Mouse (Mus musculus) cerebellum, adult 11-12 months (tissue): ENCODE data around the gene Sec24d.
"Not testable (repeated sequence)": the region's sequence is repeated elsewhere in the genome, so short reads cannot be mapped to it uniquely, and the experiment has no call there.

ENCODE experiments used
- DNase-seq: peaks from one replicate; pipeline ENCODE4 v3.0.0; 2022

Gene Sec24d

GRCm38 (mm10) chr3:123343690-123344089 is 76.4 kb downstream of the Sec24d start:
- no peak for DNase-seq

- DNase-seq = no peak
Observed at GRCm38 (mm10) chr3:123348080-123348802, 81.0 kb downstream of the Sec24d start.

DNA sequence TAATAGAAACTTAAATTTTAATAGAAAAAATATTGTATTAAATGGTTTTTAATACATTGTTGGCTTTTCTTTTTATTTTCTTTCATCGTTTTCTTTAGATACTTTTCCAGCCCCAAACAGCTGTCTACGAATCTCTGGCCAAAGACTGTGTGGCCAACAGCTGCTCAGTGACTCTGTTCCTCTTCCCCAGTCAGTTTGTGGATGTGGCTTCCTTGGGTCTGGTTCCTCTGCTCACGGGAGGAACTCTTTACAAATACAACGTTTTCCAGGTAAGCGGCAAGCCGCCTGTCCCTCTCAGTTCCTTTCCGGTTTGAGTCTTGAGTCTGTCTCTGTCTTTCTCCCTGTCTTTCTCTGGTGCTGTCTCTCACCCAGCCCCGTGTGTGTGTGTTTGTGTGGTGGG is 83.3 kb downstream of the Sec24d start:
- DNase-seq = no peak

DNA sequence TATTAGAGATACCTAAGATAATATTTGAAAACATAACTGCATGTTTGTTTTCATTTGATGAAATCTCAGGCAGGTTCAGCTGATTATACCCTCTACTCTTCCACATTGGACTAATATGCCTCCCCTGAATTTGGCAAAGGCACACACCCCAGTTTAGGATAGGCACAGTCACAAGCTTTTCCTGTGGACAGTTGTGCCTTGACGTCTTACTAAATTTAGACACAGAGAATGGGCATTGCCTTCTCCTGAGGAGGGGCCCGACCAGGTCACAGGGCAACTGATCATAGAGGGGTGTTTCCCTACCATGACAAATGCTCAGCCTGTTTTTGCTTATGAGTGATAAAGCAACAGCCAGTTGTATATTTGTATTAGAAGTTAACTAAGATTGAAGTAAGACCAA is 84.3 kb downstream of the Sec24d start:
- DNase-seq = no peak

- no peak for DNase-seq
Observed at GRCm38 (mm10) chr3:123353183-123353582, 85.9 kb downstream of the Sec24d start.

DNA sequence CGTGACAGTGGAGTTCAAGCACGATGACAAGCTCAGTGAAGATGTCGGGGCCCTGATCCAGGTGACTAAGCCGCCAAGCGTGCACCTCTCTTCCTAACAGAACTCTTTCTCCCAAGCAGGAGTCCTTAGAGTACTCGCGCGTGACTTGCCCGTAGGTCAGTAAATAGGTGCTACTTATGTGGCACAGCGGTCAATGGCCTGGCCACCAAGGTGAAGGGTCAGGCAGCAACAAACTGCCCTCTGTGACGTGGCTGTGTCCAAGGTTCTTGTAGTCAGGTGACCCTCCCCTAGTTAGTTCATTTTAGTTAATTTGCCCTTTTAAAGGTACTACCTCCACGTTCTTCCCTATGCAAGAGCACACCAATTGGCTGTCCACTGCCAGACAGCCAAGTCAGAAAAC is 86.4 kb downstream of the Sec24d start:
- no peak for DNase-seq

- DNase-seq = no peak
Observed at GRCm38 (mm10) chr3:123354388-123354787, 87.1 kb downstream of the Sec24d start.

DNA sequence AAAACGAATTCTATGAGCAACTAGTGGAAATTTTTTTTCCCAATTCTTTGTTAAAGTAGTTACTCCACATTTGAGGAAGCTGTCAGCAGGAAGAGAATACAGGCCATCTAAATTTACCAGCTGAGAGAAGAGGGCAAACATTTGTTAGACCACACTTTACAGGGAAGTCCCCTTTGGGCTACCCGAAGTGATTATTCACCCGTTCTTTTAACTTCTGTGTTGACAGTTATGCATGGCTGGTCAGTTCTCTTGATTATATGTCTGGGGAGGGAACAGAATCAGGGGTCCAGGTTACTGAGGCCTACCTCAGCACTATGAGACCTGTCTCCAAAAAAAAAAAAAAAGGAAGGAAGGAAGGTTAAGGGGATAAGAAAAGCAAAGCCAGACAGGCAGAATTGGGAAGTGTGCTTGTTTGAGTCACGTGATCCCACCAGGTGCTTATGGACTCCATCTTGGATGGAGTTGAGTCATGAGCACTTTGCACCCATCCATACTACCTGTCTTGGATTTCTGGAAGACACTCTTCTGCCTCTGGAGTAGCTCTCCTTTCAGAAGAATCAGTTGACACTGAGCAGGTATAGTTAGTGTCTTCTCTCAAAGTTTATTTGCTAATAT is 89.2 kb downstream of the Sec24d start:
- no peak for DNase-seq

GRCm38 (mm10) chr3:123366820-123367219 is 99.6 kb downstream of the Sec24d start:
- not testable (repeated sequence) for DNase-seq

GRCm38 (mm10) chr3:123369161-123369560 is 101.9 kb downstream of the Sec24d start:
- no peak for DNase-seq

DNA sequence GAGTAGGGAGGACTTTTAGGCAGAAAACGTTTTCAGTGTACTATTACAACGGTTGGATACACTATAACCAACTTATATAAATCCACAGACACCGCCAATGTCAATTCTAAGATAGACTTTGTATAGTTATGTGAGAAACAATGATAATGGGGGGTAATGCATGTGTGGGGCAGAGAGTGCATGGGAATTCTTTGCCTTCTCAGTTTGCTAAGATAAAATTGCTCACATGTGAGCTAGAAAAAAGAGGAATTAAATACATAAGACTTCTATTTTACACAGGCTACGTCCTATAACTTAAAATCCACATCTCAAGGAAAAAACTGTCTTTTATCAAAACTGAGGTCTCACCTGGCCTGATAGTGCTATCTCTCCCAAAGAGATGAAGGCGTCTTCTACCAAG is 103.7 kb downstream of the Sec24d start:
- DNase-seq = no peak

DNA sequence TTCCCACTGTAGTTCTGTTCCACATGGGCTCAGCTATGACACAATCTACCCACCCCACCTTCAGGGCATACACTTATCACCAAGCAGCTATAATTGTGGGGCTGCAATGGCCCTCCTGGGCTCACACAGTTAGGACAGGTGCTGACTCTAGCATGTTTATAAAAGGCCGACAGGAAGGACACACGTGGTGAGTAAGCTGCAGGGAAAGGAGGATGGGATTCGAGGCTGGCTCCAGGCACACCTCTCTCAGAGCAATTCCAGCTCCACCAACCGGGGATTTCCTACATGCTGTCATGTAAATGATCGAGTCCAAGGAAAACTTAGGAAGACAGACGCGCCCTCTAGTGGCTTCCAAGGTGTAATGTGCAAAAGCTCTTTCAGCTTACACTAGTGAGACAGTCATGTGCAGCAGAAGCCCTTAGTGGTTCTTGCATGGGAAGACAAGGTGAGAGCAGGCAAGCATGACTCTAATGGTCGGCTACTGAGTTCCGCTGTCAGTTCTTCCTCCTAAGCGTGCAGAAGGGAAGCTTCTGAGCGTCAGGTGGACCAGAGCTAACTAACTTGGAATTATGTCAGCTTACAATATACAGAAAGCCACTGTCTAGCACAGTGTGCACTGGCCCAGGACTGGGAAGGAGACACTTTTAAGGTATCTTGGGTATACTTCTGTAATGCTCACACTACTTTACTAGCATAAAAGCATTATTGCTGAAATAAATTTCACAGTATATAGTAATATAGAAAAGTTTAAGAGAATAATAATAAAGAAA is 104.7 kb downstream of the Sec24d start:
- DNase-seq = peak; percentile 23

DNA sequence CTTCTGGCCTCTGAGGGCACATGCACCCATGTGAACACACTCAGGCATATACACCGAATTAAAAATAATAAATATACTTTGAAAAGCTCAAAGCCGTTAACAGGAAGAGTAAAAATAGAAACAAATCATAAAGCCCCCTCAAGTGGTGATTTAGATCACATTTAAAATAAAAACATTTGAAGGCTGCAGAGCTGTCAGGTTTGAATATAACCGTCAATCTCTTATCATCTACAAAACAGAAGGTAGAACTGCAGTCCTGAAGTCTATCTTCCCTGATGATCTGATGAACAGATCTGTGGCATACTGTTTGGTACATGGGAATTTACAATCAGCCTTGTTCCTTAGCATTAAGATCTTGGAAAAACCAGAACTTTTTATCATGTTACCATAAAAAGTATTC is 109.3 kb downstream of the Sec24d start:
- no peak for DNase-seq

DNA sequence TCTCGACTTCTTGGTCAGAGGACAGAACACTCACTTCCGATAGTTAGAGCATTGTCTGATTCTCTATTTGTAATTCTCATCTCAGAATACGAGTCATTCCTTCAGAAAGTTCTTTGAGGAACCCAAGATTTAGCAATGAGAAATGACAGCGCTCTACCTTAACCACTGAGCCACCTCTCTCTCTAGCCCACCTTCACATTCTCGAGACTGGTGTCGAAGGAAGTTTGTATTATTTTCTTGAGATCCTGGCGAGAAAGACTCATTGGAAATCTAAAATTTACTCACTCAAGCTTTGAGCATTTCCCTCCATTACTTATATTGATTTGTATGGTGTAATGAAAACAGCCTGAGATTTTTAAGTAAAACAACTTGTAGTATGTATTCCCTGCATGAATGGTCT is 117.2 kb downstream of the Sec24d start:
- DNase-seq = no peak

GRCm38 (mm10) chr3:123385118-123385485 is 117.8 kb downstream of the Sec24d start:
- no peak for DNase-seq

- peak; percentile 97 for DNase-seq
Observed at GRCm38 (mm10) chr3:123385486-123386156, 118.4 kb downstream of the Sec24d start, which contains the start of gene Mettl14. Gene Mettl14, minus strand, starts transcription at chr3:123386108.

DNA sequence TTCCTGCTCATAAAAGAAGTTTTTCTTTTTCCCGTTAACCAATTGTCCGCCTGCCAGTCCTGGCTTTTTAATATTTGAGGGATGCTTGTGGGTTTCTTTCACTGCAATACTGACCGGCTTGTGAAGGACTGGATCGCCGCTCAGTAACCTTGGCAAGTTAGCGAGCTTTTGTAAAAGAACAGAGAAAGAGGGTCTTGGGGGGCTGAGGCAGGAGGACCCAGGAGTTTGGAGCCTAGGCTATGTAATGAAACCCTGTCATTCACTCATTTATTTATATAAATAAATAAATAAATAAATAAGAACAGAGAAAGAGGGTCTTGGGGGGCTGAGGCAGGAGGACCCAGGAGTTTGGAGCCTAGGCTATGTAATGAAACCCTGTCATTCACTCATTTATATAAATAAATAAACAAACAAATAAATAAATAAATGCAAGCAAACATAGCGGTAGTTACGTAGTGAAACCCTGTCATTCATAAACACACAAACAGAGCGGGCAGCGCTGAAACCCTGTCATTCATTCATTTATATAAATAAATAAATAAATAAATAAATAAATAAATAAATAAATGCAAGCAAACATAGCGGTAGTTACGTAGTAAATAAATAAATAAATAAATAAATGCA is 119.0 kb downstream of the Sec24d start:
- not testable (repeated sequence) for DNase-seq

GRCm38 (mm10) chr3:123391180-123391579 is 123.9 kb downstream of the Sec24d start:
- DNase-seq = no peak

DNA sequence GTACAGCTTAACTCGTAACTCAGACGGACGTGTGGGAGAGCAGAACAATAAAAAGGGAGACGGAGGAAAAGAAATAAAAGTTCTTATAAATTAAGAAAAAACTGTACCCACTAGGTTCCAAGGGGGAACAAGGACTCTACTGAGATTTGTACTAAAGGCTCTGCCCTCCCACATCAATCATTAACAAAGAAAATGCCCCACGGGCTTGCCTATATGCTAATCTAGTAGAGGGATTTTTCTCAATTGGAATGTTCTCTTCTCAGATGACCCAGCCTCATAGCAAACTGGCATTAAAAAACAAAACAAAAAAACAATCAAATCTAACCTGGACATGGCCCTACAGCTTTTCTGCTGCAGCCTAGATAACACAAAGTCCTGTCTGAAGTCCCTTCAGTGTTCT is 128.4 kb downstream of the Sec24d start:
- no peak for DNase-seq

GRCm38 (mm10) chr3:123397562-123398481 is 130.6 kb downstream of the Sec24d start:
- DNase-seq = no peak

GRCm38 (mm10) chr3:123404945-123405344 is 137.7 kb downstream of the Sec24d start:
- DNase-seq = no peak
